Mouse (Mus musculus): ENCODE measurements around the gene Slc5a12.

The Slc5a12 gene

GRCm38 (mm10) chr2:110596932-110597331 lies at the start of gene Slc5a12:
Gene Slc5a12, plus strand, starts transcription at chr2:110597298.
- no peak for DNase-seq (ENCODE audit: low read depth, low spot score)

GRCm38 (mm10) chr2:110556098-110556497 lies 41.0 kb upstream of the Slc5a12 start:
- no peak for DNase-seq (ENCODE audit: low read depth, low spot score)

GRCm38 (mm10) chr2:110562621-110563020 lies 34.5 kb upstream of the Slc5a12 start:
- no peak for DNase-seq (ENCODE audit: low read depth, low spot score)

GRCm38 (mm10) chr2:110564673-110565627 lies 32.1 kb upstream of the Slc5a12 start:
- peak; percentile 15 for DNase-seq (ENCODE audit: low read depth, low spot score)

- DNase-seq (ENCODE audit: low read depth, low spot score), result no peak
Measured at GRCm38 (mm10) chr2:110586692-110587091, 10.4 kb upstream of the Slc5a12 start.

GRCm38 (mm10) chr2:110590007-110590406 lies 7.1 kb upstream of the Slc5a12 start:
- DNase-seq (ENCODE audit: low read depth, low spot score), result no peak

GRCm38 (mm10) chr2:110592276-110592675 lies 4.8 kb upstream of the Slc5a12 start:
- DNase-seq (ENCODE audit: low read depth, low spot score), result no peak

GRCm38 (mm10) chr2:110644358-110644757 lies 47.3 kb downstream of the Slc5a12 start:
- no peak for DNase-seq (ENCODE audit: low read depth, low spot score)

- no peak for DNase-seq (ENCODE audit: low read depth, low spot score)
Measured at GRCm38 (mm10) chr2:110644846-110645245, 47.7 kb downstream of the Slc5a12 start.

GRCm38 (mm10) chr2:110663329-110663728 lies 66.2 kb downstream of the Slc5a12 start:
- DNase-seq (ENCODE audit: low read depth, low spot score), result peak; percentile 8

GRCm38 (mm10) chr2:110671071-110671624 lies 74.0 kb downstream of the Slc5a12 start:
- DNase-seq (ENCODE audit: low read depth, low spot score), result no peak

Measured in retina, adult 2 months (tissue).